Mouse (Mus musculus) layer of hippocampus, postnatal 14 days (tissue): ENCODE measurements around the gene Slc16a6. TPM values are rescaled to one million over a fixed set of nuclear protein-coding genes. Genes with fewer than 3 reads are reported as not detected.

Source experiments
- DNase-seq, 2 experiments: peaks; one replicate each; pipeline ENCODE4 v3.0.0; 2021 to 2022; ENCODE audit warnings: low spot score in 2 of 2, mixed read lengths in 1 of 2
- microRNA-seq, 2 experiments: library from miRNA; unstranded; fragments of <30 nt; microRNA quantifications; one replicate each; pipeline ENCODE4 v1.2.0; 2021
- total RNA-seq, 2 experiments: library from RNA; stranded (reverse); gene quantifications; 2 replicates each; pipeline ENCODE4 v1.2.3; 2021

Gene Slc16a6
- total RNA-seq, 2 experiments from 2014 or later, result 9.6 to 12.1 TPM

DNA sequence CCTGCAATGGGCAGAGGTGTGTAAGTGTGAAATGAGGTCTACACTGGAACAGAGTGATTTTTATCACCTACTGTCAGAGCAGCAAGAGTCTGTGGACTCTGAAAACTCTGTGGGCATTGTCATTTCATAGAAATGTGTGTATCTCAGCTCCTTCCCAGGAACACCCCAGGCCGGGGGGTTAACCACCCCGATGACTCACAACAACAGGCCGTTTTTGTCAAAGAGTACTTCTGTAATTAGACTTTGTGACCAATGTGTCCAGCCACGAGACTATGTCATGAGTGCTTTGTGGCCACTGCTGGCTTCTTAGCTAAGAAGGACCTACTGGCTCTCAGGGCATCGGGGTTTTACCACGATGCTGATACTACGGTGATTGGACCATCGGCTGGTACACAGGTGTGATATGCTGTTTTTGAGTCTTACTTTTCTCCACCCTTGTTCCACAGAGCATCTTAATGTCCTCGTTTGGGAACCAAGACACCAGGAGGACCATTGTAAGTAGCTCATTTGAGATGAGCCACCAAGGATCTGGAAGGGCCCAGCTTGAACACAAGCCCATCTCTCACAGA is 55.8 kb downstream of the Slc16a6 start:
- DNase-seq, result no peak

DNA sequence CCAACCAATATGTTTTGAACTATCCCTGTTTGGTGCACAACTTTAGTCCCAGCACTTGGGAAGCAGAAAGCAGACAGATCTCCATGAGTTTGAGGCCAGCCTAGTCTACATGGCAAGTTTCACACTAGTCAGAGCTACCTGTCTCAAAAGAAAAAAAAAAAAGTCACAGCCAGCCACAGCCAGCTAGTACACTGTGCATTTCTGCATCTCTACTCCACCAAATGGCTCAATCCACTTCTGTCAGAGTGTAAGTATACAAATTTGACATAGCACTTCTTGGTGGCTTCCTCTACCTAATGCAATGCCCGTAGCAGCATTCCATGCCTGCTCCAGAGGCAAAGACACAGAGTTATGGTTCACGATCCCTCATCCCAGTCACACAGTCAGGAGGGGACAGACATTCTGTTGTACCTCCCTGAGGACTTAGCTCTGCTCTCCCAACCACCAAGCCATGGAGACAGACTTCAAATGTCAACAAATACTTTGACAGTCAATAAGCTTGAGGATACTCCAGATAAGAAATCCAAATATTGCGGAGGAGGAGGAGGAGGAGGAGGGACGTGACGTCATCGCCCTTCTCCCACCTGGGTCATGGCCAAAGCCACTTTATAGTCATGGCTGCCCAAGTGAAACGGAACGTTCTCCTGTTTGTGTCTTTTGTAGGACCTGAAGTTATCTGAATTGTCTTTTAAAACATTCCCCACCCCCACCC is 56.5 kb downstream of the Slc16a6 start:
- DNase-seq, result no peak

DNA sequence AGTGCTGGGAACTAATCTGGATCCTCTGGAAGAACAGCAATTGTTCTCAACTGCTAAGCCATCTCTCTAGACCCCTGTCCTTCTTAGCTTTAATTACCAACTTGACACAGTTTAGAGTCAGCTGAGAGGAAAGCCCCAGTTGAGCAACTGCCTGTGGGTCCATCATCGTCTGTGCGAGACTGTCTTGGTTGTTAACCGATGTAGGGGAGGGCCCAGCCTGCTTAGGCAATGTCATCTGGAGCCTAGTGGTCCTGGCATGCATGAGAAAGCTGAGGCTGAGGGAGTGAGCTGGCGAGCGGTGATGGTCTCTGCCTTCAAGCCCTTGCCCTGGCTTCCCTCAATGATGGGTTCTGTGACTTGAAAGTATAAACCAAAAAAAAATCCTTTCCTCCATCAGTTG is 58.6 kb downstream of the Slc16a6 start:
- no peak for DNase-seq

DNA sequence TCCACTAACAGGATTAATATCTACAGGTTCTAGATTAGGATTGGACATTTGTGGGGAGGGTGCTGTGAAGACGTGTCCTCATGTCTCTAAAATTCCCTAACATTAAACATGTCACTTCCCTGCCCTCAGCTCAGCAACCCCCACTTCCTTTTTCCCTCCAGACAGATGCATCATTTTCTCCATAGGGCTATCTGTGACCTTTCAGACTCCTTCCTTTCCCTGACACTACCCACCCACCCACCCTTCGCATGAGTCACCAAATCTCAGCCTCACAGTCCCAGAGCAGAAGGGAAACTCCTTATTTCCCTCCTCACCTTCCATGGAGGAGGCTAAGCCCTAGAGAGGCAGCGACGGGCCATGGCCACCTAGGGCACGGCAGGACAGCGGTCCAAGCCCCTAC is 59.8 kb downstream of the Slc16a6 start, which contains the start of gene 9930022D16Rik:
Gene 9930022D16Rik (plus strand): TSS at position 301 of the 400 bp plus-strand sequence.
- no peak for DNase-seq

DNA sequence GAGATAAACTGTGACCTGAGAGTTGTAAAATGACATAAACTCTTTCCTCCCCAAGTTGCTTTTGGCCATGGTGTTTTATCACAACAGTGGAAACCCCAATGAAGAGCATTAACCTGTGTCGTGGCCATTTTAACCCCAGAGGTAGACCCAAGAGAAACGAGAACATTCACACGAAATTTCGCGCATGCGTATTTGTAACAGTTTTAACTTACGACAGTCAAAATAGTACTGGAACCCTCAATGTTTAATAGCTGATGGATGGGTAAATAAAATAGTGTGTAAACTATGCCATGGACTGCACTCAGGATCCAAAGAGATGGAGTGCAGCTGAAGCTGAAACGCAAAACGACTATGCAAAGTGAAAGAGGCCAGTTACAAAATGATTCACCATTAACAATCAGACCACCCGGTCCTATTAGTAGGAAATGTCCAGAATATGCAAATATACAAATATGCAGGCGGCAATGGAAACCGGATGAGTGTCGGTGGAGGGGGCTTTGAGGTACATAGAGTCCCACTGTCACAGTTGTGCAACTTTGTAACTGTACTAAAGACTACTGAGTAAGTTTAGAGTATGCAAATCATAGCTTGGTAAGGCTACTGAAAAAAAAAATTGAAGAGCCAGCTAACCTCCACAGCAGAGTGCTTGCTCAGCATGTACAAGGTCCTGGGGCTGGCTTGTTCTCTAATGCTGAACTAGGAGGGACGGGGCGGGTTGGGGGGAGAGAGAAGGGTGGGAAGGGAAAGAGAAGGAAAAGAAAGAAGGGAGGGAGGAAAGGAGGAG is 63.0 kb downstream of the Slc16a6 start:
- DNase-seq, result no peak

DNA sequence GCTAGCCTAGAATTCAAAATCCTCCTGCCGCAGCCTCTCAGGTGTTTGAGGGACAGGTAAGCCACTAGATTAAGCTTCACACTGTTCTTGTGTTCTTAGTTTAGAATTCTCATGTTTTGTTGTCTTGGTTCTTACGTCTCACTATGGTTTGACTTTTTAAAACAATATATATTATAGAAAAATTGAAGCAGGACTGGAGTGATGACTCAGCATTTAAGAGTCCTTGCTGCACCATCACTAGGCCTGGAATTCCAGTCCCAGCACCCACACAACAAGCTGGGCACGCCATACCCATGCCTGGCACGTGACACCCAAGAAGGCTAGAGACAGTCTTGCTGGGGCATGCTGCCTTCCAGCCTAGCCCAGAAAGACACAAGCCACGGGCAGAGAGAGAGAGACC is 67.0 kb downstream of the Slc16a6 start:
- DNase-seq, result no peak

Small RNAs within 50 kb of the gene (microRNA-seq; reads per million reads assigned to microRNA genes)
- 0 reads per million in 2 experiments for gene Gm25540

Other genes starting within 250 kb of the Slc16a6 start
- gene Rgs9, start 175.5 kb downstream of the Slc16a6 start, total RNA-seq, result 10 to 100 TPM; 13.9 to 14.6 TPM
- gene Gna13, start 110.8 kb downstream of the Slc16a6 start, total RNA-seq, result 10 to 100 TPM; 57.0 to 60.3 TPM
- not detected for gene 9930022D16Rik, start 59.7 kb downstream of the Slc16a6 start, total RNA-seq
- 10 to 100 TPM; 70.6 to 75.2 TPM for gene Amz2, start 47.7 kb downstream of the Slc16a6 start, total RNA-seq
- gene Arsg, start 224 bp downstream of the Slc16a6 start, total RNA-seq, result 10 to 100 TPM; 10.4 to 11.2 TPM
- 10 to 100 TPM; 23.1 to 25.6 TPM for gene Wipi1, start 138.4 kb upstream of the Slc16a6 start, total RNA-seq
- gene Prkar1a, start 175.8 kb upstream of the Slc16a6 start, total RNA-seq, result 100 to 1,000 TPM; 463 to 484 TPM
- 10 to 100 TPM; 18.7 to 21.0 TPM for gene Fam20a, start 248.7 kb upstream of the Slc16a6 start, total RNA-seq